Mouse (Mus musculus) limb, embryonic 13.5 days (tissue): ENCODE measurements around the gene Ip6k3. TPM values are rescaled to one million over a fixed set of nuclear protein-coding genes. Genes with fewer than 3 reads are reported as not detected.

ENCODE experiments used
- ATAC-seq: fragments of 200-750 bp; cut with Nextera tagmentation; 2 replicates; pipeline ENCODE4 v1.8.0; 2017; ENCODE audit warnings: low read depth, moderate number of reproducible peaks, moderate TSS enrichment; ENCODE audit not compliant: low FRiP score
- H3K27ac ChIP-seq: fragments of 300-500 bp; sonication (generic); 2 replicates; pipeline ENCODE4 v1.5.1; 2015; ENCODE audit warnings: inconsistent platforms, mild to moderate bottlenecking, moderate library complexity
- H3K27me3 ChIP-seq: fragments of 300-500 bp; sonication (generic); 2 replicates; pipeline ENCODE4 v1.6.1; 2015; ENCODE audit warnings: mild to moderate bottlenecking, inconsistent platforms
- H3K36me3 ChIP-seq: fragments of 300-500 bp; sonication (generic); 2 replicates; pipeline ENCODE4 v1.6.1; 2015; ENCODE audit warnings: inconsistent platforms, mild to moderate bottlenecking, moderate library complexity
- H3K4me1 ChIP-seq: fragments of 300-500 bp; sonication (generic); 2 replicates; pipeline ENCODE4 v1.6.1; 2015; ENCODE audit warnings: inconsistent platforms
- H3K4me2 ChIP-seq: fragments of 300-500 bp; sonication (generic); replicated peaks from 2 replicates; pipeline ENCODE4 v1.6.1; 2015; ENCODE audit warnings: inconsistent platforms, mild to moderate bottlenecking, moderate library complexity
- H3K4me3 ChIP-seq: fragments of 300-500 bp; sonication (generic); 2 replicates; pipeline ENCODE4 v1.5.1; 2015; ENCODE audit warnings: moderate library complexity, mild to moderate bottlenecking, inconsistent platforms
- H3K9ac ChIP-seq: fragments of 300-500 bp; sonication (generic); 2 replicates; pipeline ENCODE4 v1.6.1; 2015; ENCODE audit warnings: mild to moderate bottlenecking, inconsistent platforms
- H3K9me3 ChIP-seq: fragments of 300-500 bp; sonication (generic); 2 replicates; pipeline ENCODE4 v1.6.1; 2016; ENCODE audit warnings: inconsistent platforms
- WGBS: fragments of 180-500 bp; shearing (Covaris S2); methylation state at CpG from one replicate; pipeline ENCODE4 v1.1.7; 2015; 5-methylcytosine and 5-hydroxymethylcytosine counted together
- polyA plus RNA-seq: library from polyadenylated mRNA; unstranded; fragments of >200 nt; fragmentation: Nextera tagmentation; extraction: Ambion mirVana; gene quantifications from 2 replicates; pipeline ENCODE4 v1.2.1, GENCODE M21; 2015

Gene Ip6k3
- polyA plus RNA-seq, 1 experiment from 2014 or later, result 0.55 TPM

GRCm38 (mm10) chr17:27146323-27146923 lies 21.2 kb downstream of the Ip6k3 start:
- Histone ChIP-seq H3K4me1 (peaks cover 71% of the 10 kb centered on the region), H3K27ac (no peak overlapping the region), H3K9me3 (no peaks in the 10 kb centered on the region), H3K27me3 (no peaks in the 10 kb centered on the region; the same call in 1 of the 2 replicates), H3K9ac (no peak overlapping the region), H3K4me3 (no peak overlapping the region), H3K4me2 (peak overlapping the region; percentile 19), H3K36me3 (no peaks in the 10 kb centered on the region)
- no peak for ATAC-seq
- WGBS, result 4% methylated on average over 8 of the region's 8 CpGs

GRCm38 (mm10) chr17:27144152-27144551 lies 23.4 kb downstream of the Ip6k3 start:
- H3K27me3 ChIP-seq, result no peaks in the 10 kb centered on the region
- ATAC-seq, result no peak
- no peak overlapping the region for H3K9ac ChIP-seq
- 59% methylated on average over 4 of the region's 4 CpGs for WGBS
- H3K4me3 ChIP-seq, result no peak overlapping the region
- no peaks in the 10 kb centered on the region for H3K36me3 ChIP-seq
- no peak overlapping the region for H3K27ac ChIP-seq
- H3K4me1 ChIP-seq, result peaks cover 76% of the 10 kb centered on the region
- no peaks in the 10 kb centered on the region for H3K9me3 ChIP-seq
- no peak overlapping the region for H3K4me2 ChIP-seq

- Histone ChIP-seq H3K4me1 (peaks cover 75% of the 10 kb centered on the region), H3K9me3 (no peaks in the 10 kb centered on the region), H3K27me3 (no peaks in the 10 kb centered on the region), H3K4me2 (no peak overlapping the region), H3K4me3 (no peak overlapping the region), H3K36me3 (no peaks in the 10 kb centered on the region), H3K9ac (no peak overlapping the region), H3K27ac (no peak overlapping the region; the same call in 1 of the 2 replicates)
- WGBS, result 38% methylated on average over 10 of the region's 10 CpGs
- ATAC-seq, result peak; percentile 48; the same call in 1 of the 2 replicates
Observed at GRCm38 (mm10) chr17:27141971-27142450, 25.6 kb downstream of the Ip6k3 start.

GRCm38 (mm10) chr17:27140262-27140661 lies 27.3 kb downstream of the Ip6k3 start:
- H3K27ac ChIP-seq, result no peak overlapping the region
- no peak for ATAC-seq
- 0 out of 2 replicates have a peak, but pooled peaks cover 2% of the 10 kb centered on the region for H3K27me3 ChIP-seq
- H3K36me3 ChIP-seq, result no peaks in the 10 kb centered on the region
- no peak overlapping the region for H3K9ac ChIP-seq
- WGBS, result 64% methylated on average over 9 of the region's 9 CpGs
- H3K4me2 ChIP-seq, result no peak overlapping the region
- no peaks in the 10 kb centered on the region for H3K9me3 ChIP-seq
- H3K4me1 ChIP-seq, result peaks cover 62% of the 10 kb centered on the region
- H3K4me3 ChIP-seq, result no peak overlapping the region

GRCm38 (mm10) chr17:27139304-27139703 lies 28.3 kb downstream of the Ip6k3 start:
- WGBS, result 57% methylated on average over 7 of the region's 7 CpGs
- Histone ChIP-seq H3K4me3 (no peak overlapping the region), H3K9ac (0 out of 2 replicates have a peak overlapping the region, but pooled peaks have one; percentile 13), H3K27me3 (0 out of 2 replicates have a peak, but pooled peaks cover 2% of the 10 kb centered on the region), H3K4me2 (no peak overlapping the region), H3K27ac (no peak overlapping the region; the same call in 1 of the 2 replicates), H3K36me3 (no peaks in the 10 kb centered on the region), H3K9me3 (no peaks in the 10 kb centered on the region), H3K4me1 (peaks cover 62% of the 10 kb centered on the region)
- ATAC-seq, result no peak

- no peak overlapping the region for H3K4me2 ChIP-seq
- H3K9ac ChIP-seq, result no peak overlapping the region
- H3K4me1 ChIP-seq, result peaks cover 55% of the 10 kb centered on the region
- 0 out of 2 replicates have a peak, but pooled peaks cover 2% of the 10 kb centered on the region for H3K27me3 ChIP-seq
- no peak overlapping the region; the same call in 1 of the 2 replicates for H3K27ac ChIP-seq
- H3K4me3 ChIP-seq, result no peak overlapping the region
- no peaks in the 10 kb centered on the region for H3K9me3 ChIP-seq
- H3K36me3 ChIP-seq, result no peaks in the 10 kb centered on the region
- ATAC-seq, result no peak
- WGBS, result 54% methylated on average over 9 of the region's 9 CpGs
Observed at GRCm38 (mm10) chr17:27138396-27138795, 29.2 kb downstream of the Ip6k3 start.

GRCm38 (mm10) chr17:27134715-27135114 lies 32.9 kb downstream of the Ip6k3 start:
- Histone ChIP-seq H3K27me3 (0 out of 2 replicates have a peak, but pooled peaks cover 2% of the 10 kb centered on the region), H3K9ac (no peak overlapping the region), H3K27ac (no peak overlapping the region), H3K4me1 (peaks cover 64% of the 10 kb centered on the region), H3K36me3 (no peaks in the 10 kb centered on the region; the same call in none of the 2 replicates), H3K4me2 (no peak overlapping the region), H3K9me3 (no peaks in the 10 kb centered on the region), H3K4me3 (no peak overlapping the region)
- no peak for ATAC-seq
- 25% methylated on average over 3 of the region's 3 CpGs for WGBS

- Histone ChIP-seq H3K27me3 (0 out of 2 replicates have a peak, but pooled peaks cover 2% of the 10 kb centered on the region), H3K9me3 (no peaks in the 10 kb centered on the region), H3K27ac (no peak overlapping the region), H3K9ac (peak overlapping the region; percentile 76; the same call in 1 of the 2 replicates), H3K36me3 (no peaks in the 10 kb centered on the region; the same call in none of the 2 replicates), H3K4me2 (peak overlapping the region; percentile 61), H3K4me3 (peak overlapping the region; percentile 69), H3K4me1 (peaks cover 65% of the 10 kb centered on the region)
- ATAC-seq, result no peak
- WGBS, result 39% methylated on average over 9 of the region's 9 CpGs
Observed at GRCm38 (mm10) chr17:27134187-27134586, 33.4 kb downstream of the Ip6k3 start.

- H3K9me3 ChIP-seq, result no peaks in the 10 kb centered on the region
- under 1% methylated on average over 46 of the region's 46 CpGs for WGBS
- peak within 1 kb of the TSS; percentile 76 for H3K9ac ChIP-seq
- peak within 1 kb of the TSS; percentile 61 for H3K4me2 ChIP-seq
- ATAC-seq, result peak; percentile 90
- no peaks in the 10 kb centered on the region; the same call in none of the 2 replicates for H3K36me3 ChIP-seq
- no peak within 1 kb of the TSS for H3K27ac ChIP-seq
- peak within 1 kb of the TSS; percentile 69 for H3K4me3 ChIP-seq
- peaks cover 61% of the 10 kb centered on the region for H3K4me1 ChIP-seq
- H3K27me3 ChIP-seq, result 0 out of 2 replicates have a peak, but pooled peaks cover 2% of the 10 kb centered on the region
Observed at GRCm38 (mm10) chr17:27133551-27134141, 33.9 kb downstream of the Ip6k3 start, which contains the start of gene Uqcc2. Gene Uqcc2 (minus strand): TSS chr17:27133916.

GRCm38 (mm10) chr17:27132238-27132637 lies 35.4 kb downstream of the Ip6k3 start:
- H3K9ac ChIP-seq, result no peak overlapping the region
- no peak overlapping the region for H3K4me3 ChIP-seq
- no peak overlapping the region for H3K27ac ChIP-seq
- no peak for ATAC-seq
- 0 out of 2 replicates have a peak, but pooled peaks cover 2% of the 10 kb centered on the region for H3K27me3 ChIP-seq
- H3K9me3 ChIP-seq, result no peaks in the 10 kb centered on the region
- H3K4me1 ChIP-seq, result peaks cover 62% of the 10 kb centered on the region
- 85% methylated on average over 10 of the region's 10 CpGs for WGBS
- peaks cover 3% of the 10 kb centered on the region for H3K36me3 ChIP-seq
- H3K4me2 ChIP-seq, result no peak overlapping the region; the same call in 1 of the 2 replicates

- Histone ChIP-seq H3K4me3 (no peak overlapping the region), H3K27ac (no peak overlapping the region), H3K9me3 (no peaks in the 10 kb centered on the region), H3K4me2 (0 out of 2 replicates have a peak overlapping the region, but pooled peaks have one; percentile 14), H3K9ac (peak overlapping the region; percentile 45), H3K4me1 (peaks cover 71% of the 10 kb centered on the region), H3K27me3 (0 out of 2 replicates have a peak, but pooled peaks cover 2% of the 10 kb centered on the region), H3K36me3 (peaks cover 5% of the 10 kb centered on the region)
- 89% methylated on average over 10 of the region's 10 CpGs for WGBS
- ATAC-seq, result no peak
Observed at GRCm38 (mm10) chr17:27131240-27131665, 36.3 kb downstream of the Ip6k3 start.

GRCm38 (mm10) chr17:27130246-27130645 lies 37.3 kb downstream of the Ip6k3 start:
- Histone ChIP-seq H3K36me3 (peaks cover 14% of the 10 kb centered on the region), H3K4me3 (no peak overlapping the region), H3K4me1 (peaks cover 78% of the 10 kb centered on the region), H3K9ac (peak overlapping the region; percentile 45), H3K4me2 (peak overlapping the region; percentile 14; the same call in 1 of the 2 replicates), H3K27ac (no peak overlapping the region), H3K27me3 (no peaks in the 10 kb centered on the region), H3K9me3 (no peaks in the 10 kb centered on the region)
- 41% methylated on average over 9 of the region's 9 CpGs for WGBS
- no peak for ATAC-seq
